Mouse (Mus musculus) midbrain, embryonic 16.5 days (tissue): ENCODE results near the gene Myo1h. TPM values are rescaled to one million over a fixed set of nuclear protein-coding genes. Genes with fewer than 3 reads are reported as not detected.

Experiments
- ATAC-seq: fragments of 200-750 bp; cut with Nextera tagmentation; 2 replicates; pipeline ENCODE4 v1.8.0; 2017; ENCODE audit warnings: moderate TSS enrichment
- H3K27ac ChIP-seq: fragments of 300-500 bp; sonication (generic); 2 replicates; pipeline ENCODE4 v1.5.1; 2014; ENCODE audit warnings: mild to moderate bottlenecking, low read length, mixed read lengths
- H3K27me3 ChIP-seq: fragments of 300-500 bp; sonication (generic); 2 replicates; pipeline ENCODE4 v1.6.1; 2014; ENCODE audit warnings: low read depth, low read length, mixed read lengths; ENCODE audit not compliant: control insufficient read depth, insufficient read depth
- H3K36me3 ChIP-seq: fragments of 300-500 bp; sonication (generic); 2 replicates; pipeline ENCODE4 v1.6.1; 2014; ENCODE audit warnings: mild to moderate bottlenecking, low read length, moderate library complexity, mixed read lengths; ENCODE audit not compliant: control insufficient read depth, insufficient read depth
- H3K4me1 ChIP-seq: fragments of 300-500 bp; sonication (generic); 2 replicates; pipeline ENCODE4 v1.6.1; 2014; ENCODE audit warnings: mild to moderate bottlenecking, low read length, mixed read lengths; ENCODE audit not compliant: control insufficient read depth, insufficient read depth
- H3K4me2 ChIP-seq: fragments of 300-500 bp; sonication (generic); 2 replicates; pipeline ENCODE4 v1.6.1; 2014; ENCODE audit warnings: mild to moderate bottlenecking, low read length, mixed read lengths
- H3K4me3 ChIP-seq: fragments of 300-500 bp; sonication (generic); 2 replicates; pipeline ENCODE4 v1.5.1; 2014; ENCODE audit warnings: low read depth, mild to moderate bottlenecking, low read length, moderate library complexity, mixed read lengths
- H3K9ac ChIP-seq: fragments of 300-500 bp; sonication (generic); 2 replicates; pipeline ENCODE4 v1.6.1; 2014; ENCODE audit warnings: low read depth, low read length, mixed read lengths
- H3K9me3 ChIP-seq: fragments of 300-500 bp; sonication (generic); replicated peaks from 2 replicates; pipeline ENCODE4 v1.6.1; 2014; ENCODE audit warnings: mild to moderate bottlenecking, low read length, mixed read lengths; ENCODE audit not compliant: control insufficient read depth, poor library complexity, severe bottlenecking
- WGBS: fragments of 180-500 bp; shearing (Covaris S2); extraction: QIAGEN DNeasy Blood & Tissue Kit; methylation state at CpG from one replicate; pipeline ENCODE4 v1.1.7; 2014; 5-methylcytosine and 5-hydroxymethylcytosine counted together
- polyA plus RNA-seq: library from polyadenylated mRNA; unstranded; fragments of >200 nt; fragmentation: Nextera tagmentation; extraction: Ambion mirVana; gene quantifications from 2 replicates; pipeline ENCODE4 v1.2.1, GENCODE M21; 2015

The Myo1h gene
- polyA plus RNA-seq, 1 experiment from 2014 or later = 0.82 TPM

GRCm38 (mm10) chr5:114343612-114344011 is 54.6 kb downstream of the Myo1h start:
- WGBS = 80% methylated on average over 7 of the region's 7 CpGs
- Histone ChIP-seq H3K9ac (no peak overlapping the region), H3K27me3 (no peaks in the 10 kb centered on the region), H3K9me3 (no peaks in the 10 kb centered on the region), H3K4me2 (no peak overlapping the region), H3K27ac (no peak overlapping the region), H3K4me3 (no peak overlapping the region), H3K36me3 (no peaks in the 10 kb centered on the region), H3K4me1 (no peaks in the 10 kb centered on the region)
- ATAC-seq = no peak

DNA sequence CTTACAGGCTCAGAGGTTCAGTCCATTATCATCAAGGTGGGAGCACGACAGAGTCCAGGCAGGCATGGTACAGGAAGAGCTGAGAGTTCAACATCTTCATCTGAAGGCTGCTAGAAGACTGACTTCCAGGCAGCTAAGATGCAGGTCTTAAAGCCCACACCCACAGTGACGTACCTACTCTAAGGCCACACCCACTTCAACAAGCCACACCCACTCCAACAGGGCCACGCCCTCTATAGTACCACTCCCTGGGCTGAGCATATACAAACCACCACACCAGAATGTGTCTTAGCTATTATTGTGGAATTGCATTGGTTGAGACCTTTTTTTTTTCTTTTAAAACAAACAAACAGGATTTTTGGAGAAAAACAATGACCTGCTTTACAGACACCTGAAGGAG is 56.6 kb downstream of the Myo1h start:
- H3K9ac ChIP-seq = no peak overlapping the region
- no peak overlapping the region for H3K27ac ChIP-seq
- H3K4me2 ChIP-seq = no peak overlapping the region
- H3K4me3 ChIP-seq = no peak overlapping the region
- 65% methylated on average over 3 of the region's 3 CpGs for WGBS
- no peaks in the 10 kb centered on the region for H3K4me1 ChIP-seq
- H3K36me3 ChIP-seq = no peaks in the 10 kb centered on the region
- ATAC-seq = no peak
- H3K27me3 ChIP-seq = no peaks in the 10 kb centered on the region
- H3K9me3 ChIP-seq = no peaks in the 10 kb centered on the region

GRCm38 (mm10) chr5:114347005-114347404 is 58.0 kb downstream of the Myo1h start:
- no peak for ATAC-seq
- Histone ChIP-seq H3K4me2 (no peak overlapping the region), H3K27me3 (no peaks in the 10 kb centered on the region), H3K4me3 (no peak overlapping the region), H3K9ac (no peak overlapping the region), H3K4me1 (no peaks in the 10 kb centered on the region), H3K27ac (no peak overlapping the region), H3K36me3 (no peaks in the 10 kb centered on the region), H3K9me3 (no peaks in the 10 kb centered on the region)
- WGBS = 83% methylated on average over 10 of the region's 10 CpGs

- Histone ChIP-seq H3K27ac (no peak overlapping the region), H3K4me2 (no peak overlapping the region), H3K27me3 (no peaks in the 10 kb centered on the region), H3K4me3 (no peak overlapping the region), H3K9me3 (no peaks in the 10 kb centered on the region), H3K36me3 (no peaks in the 10 kb centered on the region), H3K9ac (no peak overlapping the region), H3K4me1 (no peaks in the 10 kb centered on the region)
- WGBS = 68% methylated on average over 10 of the region's 10 CpGs
- no peak for ATAC-seq
Observed at GRCm38 (mm10) chr5:114351490-114351889, 62.5 kb downstream of the Myo1h start.

DNA sequence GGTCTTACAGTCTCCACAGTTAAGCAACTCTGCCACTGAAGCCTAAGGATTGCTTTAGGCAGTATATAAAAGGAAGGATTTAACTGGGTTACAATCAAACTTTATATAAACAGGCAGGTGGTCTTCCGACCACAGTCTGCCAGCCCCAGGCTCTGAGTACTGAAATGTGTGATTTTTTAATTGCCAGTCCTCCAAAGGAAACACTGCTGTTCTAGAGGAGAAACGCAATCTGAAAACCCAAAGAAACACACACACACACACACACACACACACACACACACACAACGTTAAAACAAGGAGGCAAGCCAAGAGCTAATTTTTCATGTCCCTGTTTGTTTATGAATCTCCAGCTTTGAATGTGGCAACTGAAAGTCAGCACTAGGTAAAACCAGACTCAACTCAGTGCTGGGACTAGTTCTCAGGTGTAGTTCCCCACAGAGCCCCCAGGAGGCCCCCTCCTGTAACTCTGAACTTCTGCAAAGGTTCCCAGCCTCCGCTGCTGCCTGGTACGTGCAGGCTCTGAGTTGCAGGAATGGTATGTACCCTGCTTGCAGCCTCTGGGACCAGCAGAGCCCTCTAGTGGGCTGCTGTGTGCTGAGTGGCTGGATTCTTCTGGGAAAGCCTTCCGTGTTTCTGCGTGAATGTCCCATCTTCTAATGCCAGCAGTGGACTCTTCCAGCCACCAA is 67.4 kb downstream of the Myo1h start:
- H3K27ac ChIP-seq = no peak overlapping the region
- H3K36me3 ChIP-seq = no peaks in the 10 kb centered on the region; the same call in 1 of the 2 replicates
- peaks cover 13% of the 10 kb centered on the region for H3K4me1 ChIP-seq
- peak; percentile 54; the same call in 1 of the 2 replicates for ATAC-seq
- WGBS = 26% methylated on average over 7 of the region's 7 CpGs
- H3K9me3 ChIP-seq = no peaks in the 10 kb centered on the region
- H3K9ac ChIP-seq = no peak overlapping the region
- H3K27me3 ChIP-seq = no peaks in the 10 kb centered on the region
- H3K4me3 ChIP-seq = no peak overlapping the region
- H3K4me2 ChIP-seq = no peak overlapping the region

GRCm38 (mm10) chr5:114356936-114357751 is 68.2 kb downstream of the Myo1h start:
- peaks cover 13% of the 10 kb centered on the region for H3K4me1 ChIP-seq
- no peak overlapping the region for H3K4me3 ChIP-seq
- H3K4me2 ChIP-seq = no peak overlapping the region
- H3K9ac ChIP-seq = no peak overlapping the region
- no peaks in the 10 kb centered on the region for H3K9me3 ChIP-seq
- no peaks in the 10 kb centered on the region; the same call in none of the 2 replicates for H3K36me3 ChIP-seq
- no peak overlapping the region for H3K27ac ChIP-seq
- ATAC-seq = peak; percentile 9; the same call in 1 of the 2 replicates
- H3K27me3 ChIP-seq = no peaks in the 10 kb centered on the region
- WGBS = 52% methylated on average over 23 of the region's 23 CpGs

DNA sequence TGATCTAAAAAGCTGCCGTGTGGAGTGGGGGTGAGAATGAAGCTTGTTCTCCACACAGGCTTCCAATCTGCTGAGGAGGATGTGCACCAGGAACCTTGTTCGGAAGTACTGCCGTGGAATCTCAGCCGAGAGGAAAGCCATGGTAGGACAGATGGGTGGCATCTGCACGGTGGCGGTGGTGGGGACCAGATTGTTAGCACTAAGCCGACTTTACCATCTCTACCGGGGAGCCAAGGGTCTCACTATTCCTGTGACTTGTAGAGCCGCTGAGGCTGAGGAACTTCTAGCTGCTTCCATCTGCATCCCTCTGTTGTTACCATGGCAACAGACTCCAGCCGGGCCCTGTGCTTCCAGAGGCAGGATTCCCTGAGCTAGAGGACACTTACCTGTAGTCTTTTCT is 69.9 kb downstream of the Myo1h start:
- ATAC-seq = peak; percentile 43; the same call in 1 of the 2 replicates

DNA sequence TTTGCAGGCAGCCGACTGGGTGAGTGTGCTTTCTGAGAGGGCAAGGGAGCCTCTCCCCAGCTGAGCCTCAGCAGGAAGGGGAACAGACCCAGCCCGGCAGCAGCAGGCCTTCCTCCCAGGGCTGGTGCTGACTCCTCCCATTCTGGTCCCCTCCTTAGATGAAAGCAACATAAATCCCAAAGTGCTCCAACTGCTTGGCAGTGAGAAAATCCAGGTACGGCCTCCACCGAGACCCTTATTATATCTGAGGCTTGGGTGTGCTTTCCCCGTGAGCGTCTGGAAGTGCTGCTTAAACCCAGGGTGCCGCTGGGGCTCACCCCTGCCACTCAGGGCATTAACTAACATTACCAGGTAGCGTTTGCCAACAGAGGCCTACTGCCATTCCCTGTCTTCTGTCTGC is 70.6 kb downstream of the Myo1h start:
- H3K27ac ChIP-seq = no peak overlapping the region

More for the DNA sequence above, 69.9 kb downstream of the Myo1h start:
- H3K4me1 ChIP-seq = peaks cover 13% of the 10 kb centered on the region
- no peaks in the 10 kb centered on the region for H3K27me3 ChIP-seq
- 53% methylated on average over 10 of the region's 10 CpGs for WGBS
- H3K36me3 ChIP-seq = peaks cover 3% of the 10 kb centered on the region
- H3K9ac ChIP-seq = no peak overlapping the region
- no peak overlapping the region for H3K4me2 ChIP-seq
- H3K27ac ChIP-seq = peak overlapping the region; percentile 13
- no peak overlapping the region for H3K4me3 ChIP-seq
- no peaks in the 10 kb centered on the region for H3K9me3 ChIP-seq

DNA sequence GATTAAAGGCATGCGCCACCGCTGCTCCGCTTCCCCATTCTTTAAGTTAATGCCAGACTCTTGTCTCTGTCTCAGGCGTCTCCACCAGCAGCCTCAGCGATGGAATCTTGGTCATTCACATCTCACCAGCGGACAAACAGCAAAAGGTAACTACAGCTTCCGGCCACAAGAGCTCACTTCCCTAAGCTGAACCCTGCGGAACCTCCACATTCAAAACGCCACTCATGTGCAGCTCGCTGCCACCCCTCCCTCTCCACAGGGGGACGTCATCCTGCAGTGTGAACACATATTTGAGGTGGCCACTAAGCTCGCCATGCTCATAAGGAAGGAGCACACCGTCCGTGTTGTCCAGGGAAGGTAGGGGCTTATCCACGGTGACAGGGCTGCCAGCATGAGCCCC is 72.0 kb downstream of the Myo1h start:
- no peak overlapping the region for H3K27ac ChIP-seq
- WGBS = 80% methylated on average over 15 of the region's 15 CpGs
- no peak for ATAC-seq
- H3K4me2 ChIP-seq = no peak overlapping the region
- no peaks in the 10 kb centered on the region for H3K9me3 ChIP-seq
- no peak overlapping the region for H3K4me3 ChIP-seq
- peaks cover 13% of the 10 kb centered on the region for H3K36me3 ChIP-seq
- H3K9ac ChIP-seq = no peak overlapping the region
- H3K27me3 ChIP-seq = no peaks in the 10 kb centered on the region
- peaks cover 13% of the 10 kb centered on the region for H3K4me1 ChIP-seq

More for the DNA sequence above, 70.6 kb downstream of the Myo1h start:
- Histone ChIP-seq H3K4me3 (no peak overlapping the region), H3K36me3 (peaks cover 3% of the 10 kb centered on the region), H3K27me3 (no peaks in the 10 kb centered on the region), H3K9ac (no peak overlapping the region), H3K4me1 (peaks cover 13% of the 10 kb centered on the region), H3K9me3 (no peaks in the 10 kb centered on the region), H3K4me2 (no peak overlapping the region)
- 75% methylated on average over 8 of the region's 8 CpGs for WGBS
- ATAC-seq = no peak
